Mouse (Mus musculus): ENCODE measurements around the gene Gpnmb.

Gene Gpnmb

DNA sequence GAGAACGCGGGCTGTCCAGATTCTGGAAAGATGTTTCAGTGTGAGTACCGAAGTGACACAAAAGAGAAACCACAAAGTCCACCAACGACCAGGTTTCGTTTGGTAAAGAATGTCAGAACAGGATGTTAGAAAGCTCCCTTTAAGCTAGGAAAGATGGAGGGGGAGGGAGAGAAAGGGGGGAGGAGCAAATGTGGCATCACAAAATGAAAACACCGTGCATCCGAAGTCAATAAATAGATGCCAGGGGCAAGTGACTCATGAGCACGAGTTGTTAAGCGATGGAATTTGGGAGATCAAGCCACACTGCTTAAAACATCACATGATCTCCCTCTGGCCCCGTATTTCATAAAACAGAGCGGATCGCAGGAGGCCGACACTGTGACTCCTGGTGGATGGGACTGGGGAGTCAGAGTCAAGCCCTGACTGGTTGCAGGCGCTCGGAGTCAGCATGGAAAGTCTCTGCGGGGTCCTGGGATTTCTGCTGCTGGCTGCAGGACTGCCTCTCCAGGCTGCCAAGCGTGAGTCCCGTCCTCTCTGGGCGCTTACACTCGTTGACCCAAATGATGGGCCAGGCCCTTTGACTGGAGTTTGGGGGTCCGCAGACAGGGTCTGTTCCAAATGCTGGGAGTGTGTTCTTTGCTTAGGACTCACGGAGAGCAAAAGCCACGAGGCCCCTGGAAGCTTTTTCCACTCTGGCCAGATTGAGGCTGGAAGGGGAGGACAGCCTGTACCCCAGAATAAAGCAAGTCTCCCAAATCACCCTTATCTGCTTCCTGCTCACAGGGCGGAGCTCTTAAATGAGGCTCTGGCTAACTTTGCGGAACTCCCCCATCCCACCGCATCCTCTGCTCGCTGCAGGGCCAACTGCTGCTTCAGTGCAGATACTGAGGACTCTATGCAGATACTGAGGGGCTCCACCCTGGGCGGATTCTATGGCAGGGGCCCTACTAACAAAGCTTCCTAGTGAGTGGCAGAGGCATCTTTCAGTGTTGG, at the start of gene Gpnmb:
TSS of gene Gpnmb (plus strand) at position 272 of the 993 bp plus-strand sequence.
- DNase-seq (ENCODE audit: low spot score): no peak

DNA sequence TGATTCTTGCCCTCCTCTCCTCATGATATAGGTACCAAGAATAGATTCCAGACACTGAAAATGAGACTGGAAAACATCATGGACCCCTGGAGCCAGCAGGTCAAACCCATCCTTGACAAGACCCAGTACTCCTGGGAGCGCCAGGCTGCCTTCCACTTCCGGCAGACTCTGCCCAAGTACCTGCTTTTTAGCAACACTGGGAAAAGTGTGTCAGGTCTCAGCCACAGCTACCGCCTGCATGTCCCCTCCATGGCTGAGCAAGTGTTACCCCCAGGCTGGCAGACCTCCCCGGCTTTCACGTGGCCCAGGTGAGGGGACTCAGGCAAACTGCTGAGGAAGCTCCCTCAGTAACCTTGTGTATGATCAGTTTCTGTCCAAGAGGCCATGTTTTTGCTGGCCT, 46.4 kb upstream of the Gpnmb start:
- DNase-seq (ENCODE audit: low spot score): no peak

- no peak for DNase-seq (ENCODE audit: low spot score)
Measured at GRCm38 (mm10) chr6:48991991-48992390, 44.4 kb upstream of the Gpnmb start.

DNA sequence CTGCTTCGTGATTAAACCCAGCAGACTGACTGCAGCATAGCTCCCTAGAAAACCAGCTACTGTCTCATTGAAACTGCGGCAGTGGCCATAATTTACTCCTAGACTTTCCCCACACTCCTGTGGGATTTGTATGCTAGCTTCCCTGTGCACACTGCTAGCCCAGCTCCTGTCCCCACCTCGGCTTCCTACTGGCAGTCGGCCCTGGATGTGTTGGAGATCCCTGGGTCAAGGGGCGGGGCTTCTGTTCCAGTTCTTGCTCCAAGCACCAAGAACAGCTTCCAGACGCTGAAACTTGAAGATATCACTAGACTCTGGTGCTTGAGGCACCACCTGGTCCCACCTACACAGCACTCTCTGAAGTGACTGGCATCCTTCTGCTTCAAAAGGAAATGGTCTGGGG, 38.2 kb upstream of the Gpnmb start:
- DNase-seq (ENCODE audit: low spot score): no peak

- DNase-seq (ENCODE audit: low spot score): no peak
Measured at GRCm38 (mm10) chr6:48998796-48999195, 37.5 kb upstream of the Gpnmb start.

GRCm38 (mm10) chr6:49003381-49003780, 33.0 kb upstream of the Gpnmb start:
- no peak for DNase-seq (ENCODE audit: low spot score)

- peak; percentile 56 for DNase-seq (ENCODE audit: low spot score)
Measured at GRCm38 (mm10) chr6:49007981-49008380, 28.4 kb upstream of the Gpnmb start.

GRCm38 (mm10) chr6:49008420-49009160, 27.8 kb upstream of the Gpnmb start:
- DNase-seq (ENCODE audit: low spot score): no peak

GRCm38 (mm10) chr6:49009161-49009555, 27.2 kb upstream of the Gpnmb start:
- no peak for DNase-seq (ENCODE audit: low spot score)

DNA sequence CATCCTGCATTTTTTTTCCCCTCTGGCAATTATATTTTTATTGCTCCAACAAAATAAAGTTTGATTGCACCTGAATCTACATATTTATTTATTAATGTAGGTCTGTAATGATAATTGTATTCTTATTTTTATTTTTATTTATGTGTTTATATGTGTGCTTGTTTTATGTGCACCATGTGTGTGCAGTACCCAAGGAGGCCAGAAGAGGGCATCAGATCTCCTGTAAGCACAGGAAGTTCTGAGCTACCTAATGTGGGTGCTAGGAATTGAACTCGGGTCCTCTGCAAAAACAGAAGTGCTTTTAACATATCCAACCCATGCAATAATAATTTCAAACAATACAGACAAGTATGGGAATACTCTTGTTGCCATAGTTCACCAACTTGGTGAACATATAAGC, 26.7 kb upstream of the Gpnmb start:
- DNase-seq (ENCODE audit: low spot score): no peak

DNA sequence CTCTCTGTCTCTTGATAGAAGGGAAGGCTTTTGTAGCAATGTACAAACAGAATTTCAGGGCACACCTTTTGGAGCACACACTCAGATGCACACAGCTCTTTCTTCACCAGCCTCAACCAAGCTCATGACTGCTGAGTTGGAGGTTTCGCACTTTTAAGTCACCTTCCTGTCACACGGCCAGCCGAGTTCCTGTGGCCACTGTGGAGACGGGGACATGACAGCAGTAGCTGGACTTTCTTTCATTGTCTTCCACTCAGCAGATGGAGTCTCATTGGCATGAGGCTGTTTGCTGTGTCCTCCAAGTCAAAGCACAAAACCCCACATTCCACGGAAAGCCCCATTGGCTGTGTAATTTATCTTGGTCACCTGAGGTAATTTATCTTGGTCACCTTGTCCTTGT, 25.2 kb upstream of the Gpnmb start:
- DNase-seq (ENCODE audit: low spot score): no peak

DNA sequence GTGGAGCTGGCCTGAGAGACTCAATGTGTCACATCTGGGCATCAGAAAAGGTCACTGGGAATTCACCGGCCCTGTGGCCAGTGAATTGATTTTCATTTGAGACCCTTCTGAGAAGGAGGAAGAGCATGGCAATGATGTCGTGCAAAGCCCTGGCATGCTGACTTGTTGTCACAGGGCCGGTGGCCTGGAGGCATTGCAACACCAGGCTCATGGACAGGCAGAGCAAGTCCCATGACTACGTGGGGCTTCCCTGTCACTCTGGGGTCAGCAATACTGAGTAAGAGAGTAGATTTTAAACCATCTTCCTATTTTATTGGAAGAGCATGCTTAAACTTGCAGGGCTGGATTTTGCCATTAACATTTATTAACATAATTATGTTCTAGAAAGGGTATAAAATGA, 23.3 kb upstream of the Gpnmb start:
- DNase-seq (ENCODE audit: low spot score): no peak

- no peak for DNase-seq (ENCODE audit: low spot score)
Measured at GRCm38 (mm10) chr6:49013458-49013857, 22.9 kb upstream of the Gpnmb start.

GRCm38 (mm10) chr6:49017150-49017549, 19.2 kb upstream of the Gpnmb start:
- no peak for DNase-seq (ENCODE audit: low spot score)

DNA sequence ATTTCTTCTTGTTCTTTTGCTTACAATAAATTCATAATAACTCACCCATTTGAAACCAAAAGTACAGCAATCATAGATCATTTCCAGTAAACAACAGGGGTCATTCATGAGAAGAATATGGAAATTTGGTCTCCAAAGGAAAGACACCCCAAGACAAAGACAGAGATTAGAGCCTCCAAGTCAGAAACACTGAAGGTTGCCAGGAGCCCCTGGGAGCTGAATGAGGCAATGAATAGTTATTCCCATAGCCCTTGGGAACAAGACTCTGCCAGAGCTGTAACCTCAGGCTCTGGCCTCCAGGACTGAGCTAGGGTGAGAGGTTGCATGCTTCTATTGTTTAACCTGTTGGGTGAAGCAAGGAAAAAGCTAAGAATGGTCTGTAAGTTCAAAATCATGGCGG, 17.0 kb upstream of the Gpnmb start:
- DNase-seq (ENCODE audit: low spot score): no peak

GRCm38 (mm10) chr6:49021141-49022012, 15.0 kb upstream of the Gpnmb start:
- no peak for DNase-seq (ENCODE audit: low spot score)

GRCm38 (mm10) chr6:49022384-49022783, 14.0 kb upstream of the Gpnmb start:
- DNase-seq (ENCODE audit: low spot score): no peak

DNA sequence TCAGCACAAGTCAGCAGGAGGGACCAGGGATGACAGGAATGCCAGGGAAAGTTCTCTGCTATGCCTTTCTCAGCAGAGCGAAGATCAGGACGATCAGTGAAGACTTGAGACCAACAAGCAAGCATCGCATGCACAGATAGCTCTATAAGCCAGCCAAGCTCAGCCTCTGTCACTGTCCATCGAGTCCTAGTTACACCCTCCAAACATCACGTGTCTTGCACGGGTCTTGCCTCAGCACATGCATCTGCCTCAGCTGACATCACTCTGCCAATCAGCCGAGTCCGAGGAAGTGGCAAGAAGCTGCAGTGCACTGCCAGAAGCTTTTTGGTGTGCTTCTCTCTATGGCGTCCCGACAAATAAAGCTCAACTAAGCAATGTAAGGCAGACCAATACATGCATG, 13.0 kb upstream of the Gpnmb start:
- no peak for DNase-seq (ENCODE audit: low spot score)

DNA sequence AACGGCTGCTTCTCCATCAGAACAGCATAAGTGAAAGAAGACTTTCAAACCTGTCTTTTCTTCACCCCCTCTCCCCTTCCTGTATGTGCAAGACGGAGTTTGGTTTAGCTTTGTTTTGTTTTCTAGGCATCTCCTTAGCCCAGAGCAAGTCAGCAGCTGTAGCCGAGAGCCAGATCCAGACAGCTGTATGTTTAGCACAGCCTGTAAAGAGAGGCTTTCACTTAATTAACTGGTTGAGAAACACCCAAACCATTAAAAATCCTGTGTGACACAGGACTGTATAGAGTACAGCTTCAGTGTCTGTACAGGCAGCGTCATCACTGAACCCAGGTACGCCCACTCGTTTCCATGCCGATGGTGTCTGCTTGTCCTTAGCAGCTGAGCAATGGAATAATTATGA, 11.1 kb upstream of the Gpnmb start:
- no peak for DNase-seq (ENCODE audit: low spot score)

- no peak for DNase-seq (ENCODE audit: low spot score)
Measured at GRCm38 (mm10) chr6:49026496-49026895, 9.8 kb upstream of the Gpnmb start.

GRCm38 (mm10) chr6:49028019-49028418, 8.3 kb upstream of the Gpnmb start:
- no peak for DNase-seq (ENCODE audit: low spot score)

DNA sequence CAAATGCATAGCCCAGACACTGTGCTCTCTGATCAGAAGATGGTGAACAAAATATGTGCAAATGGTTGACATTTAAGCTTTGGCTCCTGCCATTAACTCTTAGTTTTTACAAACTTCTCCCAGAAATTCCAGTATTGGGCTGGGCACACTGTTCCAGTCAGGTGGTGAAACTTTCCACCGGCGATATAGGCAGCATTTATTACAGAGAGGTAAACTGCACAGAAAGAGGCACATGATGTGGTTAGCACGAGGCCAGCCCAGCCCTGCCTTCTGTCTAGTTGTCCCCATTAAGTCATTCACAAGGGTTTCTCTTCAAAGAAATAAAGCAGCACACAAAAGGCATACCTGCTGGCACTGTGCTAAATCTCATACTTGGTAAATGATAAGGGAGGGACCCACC, 7.6 kb upstream of the Gpnmb start:
- DNase-seq (ENCODE audit: low spot score): no peak

All from yolk sac, embryonic 10.5 days (tissue).